Mouse (Mus musculus): ENCODE measurements at regions not wholly inside any gene's neighbourhood (a gene's known extent, or its start where the extent isn't known, plus 50 kb on each side); places are given as distances from the start of the nearest gene placed in this dataset.

DNA sequence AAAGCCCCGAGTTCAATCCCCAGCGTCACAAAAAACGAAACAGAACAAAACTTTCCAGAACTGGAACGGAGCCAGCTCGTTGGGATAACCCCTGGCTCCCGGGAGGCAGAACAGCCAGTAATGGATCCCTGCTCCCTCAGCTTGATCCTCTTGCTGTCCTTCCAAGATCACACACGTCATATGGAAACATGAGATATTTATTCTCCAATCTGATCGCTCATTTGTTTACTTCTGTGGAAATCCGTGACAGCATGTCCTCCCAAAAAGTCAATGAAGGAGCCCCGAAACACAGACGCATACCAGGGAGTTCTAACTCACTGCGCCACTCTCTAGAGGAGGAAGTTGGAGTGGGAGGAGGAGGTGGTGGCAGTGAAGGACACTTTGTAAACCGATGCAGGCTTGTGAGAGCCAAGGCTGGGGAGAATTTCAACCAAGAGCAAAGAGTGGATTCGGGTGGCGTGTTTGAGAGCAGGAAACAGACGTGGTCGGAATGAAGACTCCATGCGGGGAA, 232.0 kb downstream of the Zfp36l1 start:
- no peak for TF ChIP-seq CTCF (IDR thresholded peaks at IDR 0.05; ENCODE audit: low read depth)
- TF ChIP-seq EP300 (IDR thresholded peaks at IDR 0.05; ENCODE audit: low read depth), result no peak
